Mouse (Mus musculus) cerebellum, postnatal 25 days (tissue): Measurements from ENCODE around the gene Arnt2.

ENCODE experiments used
- DNase-seq, 2 experiments: peaks; one replicate each; pipeline ENCODE4 v3.0.0; 2021; ENCODE audit warnings: mixed read lengths in 2 of 2

Gene Arnt2

GRCm38 (mm10) chr7:84284974-84285373, 125.0 kb downstream of the Arnt2 start:
- no peak for DNase-seq

DNA sequence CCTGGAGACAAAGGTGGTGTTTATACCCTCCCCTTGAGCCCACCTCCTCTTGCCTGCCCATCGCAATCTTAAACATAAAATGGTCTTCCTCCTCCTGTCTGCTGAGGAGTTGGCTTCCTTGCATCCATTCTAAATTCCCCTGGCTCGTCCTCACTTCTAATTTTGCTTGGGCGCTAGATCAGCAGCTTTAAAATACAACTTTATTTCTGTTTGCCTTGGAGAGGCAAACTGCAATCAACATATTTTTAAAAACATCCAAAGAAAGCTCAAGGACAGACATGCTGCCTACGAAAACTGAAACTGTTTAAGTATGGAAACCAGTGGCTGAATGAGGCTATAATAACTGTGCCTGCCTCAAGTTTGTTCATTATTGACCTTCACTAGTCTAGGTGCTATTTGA, 127.7 kb downstream of the Arnt2 start:
- no peak for DNase-seq

GRCm38 (mm10) chr7:84279231-84279630, 130.7 kb downstream of the Arnt2 start:
- no peak for DNase-seq

- no peak for DNase-seq
Measured at GRCm38 (mm10) chr7:84275312-84275711, 134.7 kb downstream of the Arnt2 start.

DNA sequence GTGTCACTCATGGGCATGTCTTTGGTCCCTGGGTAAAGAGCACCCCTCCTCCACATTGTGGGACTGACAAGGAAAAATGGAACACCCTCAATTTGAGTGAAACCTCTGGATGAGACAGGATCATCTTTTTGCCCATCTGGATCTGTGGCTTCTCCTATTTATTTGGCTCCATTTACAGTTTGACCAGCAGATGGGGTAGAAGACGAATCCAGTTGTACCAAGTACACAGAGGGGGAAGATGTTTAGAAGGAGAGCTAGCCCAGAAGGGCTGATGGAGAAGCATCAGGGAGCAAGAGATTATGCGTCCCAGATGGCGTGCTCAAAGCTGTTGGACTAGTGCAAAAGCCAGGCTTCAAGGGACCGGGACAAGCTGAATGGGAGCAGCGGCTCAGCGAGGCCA, 136.0 kb downstream of the Arnt2 start:
- DNase-seq = no peak

DNA sequence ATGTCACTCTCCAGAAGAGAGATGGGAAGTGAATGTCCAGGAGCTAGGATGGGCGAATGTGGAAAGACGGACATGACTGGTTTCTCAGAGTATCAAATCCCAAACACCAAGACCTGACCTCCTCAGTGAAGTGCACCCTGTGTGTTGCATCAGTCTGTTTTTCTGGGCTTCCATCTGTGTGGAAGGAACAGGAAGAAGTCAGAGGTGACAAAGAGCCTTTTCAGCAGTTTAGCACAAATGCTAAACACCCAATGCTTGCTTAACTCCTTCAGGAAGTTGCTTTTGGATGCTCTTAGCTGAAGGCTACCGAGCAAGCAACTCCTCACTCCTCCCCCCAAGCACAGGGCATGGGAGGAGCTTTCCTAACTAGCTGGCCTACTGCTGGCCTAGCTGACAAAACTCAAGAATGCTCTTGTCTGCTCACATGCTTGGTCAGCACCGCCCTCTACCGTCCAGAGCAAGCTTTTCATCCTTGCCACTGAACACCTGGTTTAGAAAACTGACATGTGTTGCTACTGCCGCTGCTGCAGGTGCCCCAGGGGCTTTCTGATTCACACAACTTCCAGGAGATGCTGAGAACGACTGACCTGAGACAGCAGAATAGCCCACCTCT, 137.7 kb downstream of the Arnt2 start:
- DNase-seq = peak; percentile 82 to 87

- DNase-seq = no peak
Measured at GRCm38 (mm10) chr7:84271429-84271828, 138.5 kb downstream of the Arnt2 start.

- DNase-seq = no peak
Measured at GRCm38 (mm10) chr7:84263466-84263865, 146.5 kb downstream of the Arnt2 start.

DNA sequence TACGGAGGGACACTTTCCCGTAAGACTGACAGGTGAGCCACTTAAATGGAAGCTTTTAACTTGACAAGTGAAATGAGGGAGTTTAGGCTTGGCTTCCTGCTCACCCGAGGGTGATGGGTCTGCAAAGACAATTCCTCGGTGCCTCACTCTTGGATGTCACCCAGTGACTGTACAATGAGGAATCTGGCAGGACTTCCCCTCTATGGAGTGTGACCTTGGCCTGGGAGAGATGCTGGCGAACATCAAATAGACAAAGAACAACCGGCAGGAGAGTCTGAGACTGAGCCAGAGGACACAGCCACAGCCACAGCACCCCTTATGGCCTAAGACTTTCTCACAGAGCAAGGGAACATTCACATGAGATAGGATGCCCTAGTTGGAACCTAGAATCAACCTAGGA, 148.6 kb downstream of the Arnt2 start:
- peak in 1 of 2 experiments; percentile 15 for DNase-seq

- DNase-seq = peak; percentile 34 to 51
Measured at GRCm38 (mm10) chr7:84260401-84260800, 149.6 kb downstream of the Arnt2 start.

GRCm38 (mm10) chr7:84259309-84259985, 150.5 kb downstream of the Arnt2 start:
- DNase-seq = no peak

DNA sequence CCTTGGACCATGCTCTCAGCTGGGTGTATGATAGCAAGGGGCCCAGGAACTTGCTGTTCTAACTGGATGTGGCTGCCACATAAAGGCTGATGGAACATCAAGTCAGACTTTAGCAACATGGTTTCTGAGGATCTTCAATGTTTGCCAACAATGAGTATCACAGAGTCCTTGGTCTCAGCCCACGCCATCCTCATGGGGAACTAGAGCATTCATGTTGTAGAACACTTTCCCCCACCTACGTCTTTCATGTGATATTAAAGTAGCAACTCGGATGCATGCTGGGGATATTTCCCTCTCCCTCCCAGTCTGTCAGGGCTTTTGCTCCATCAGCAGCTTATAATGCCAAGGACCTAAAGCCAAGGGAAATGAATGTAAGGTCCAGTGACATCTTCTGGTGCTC, 153.3 kb downstream of the Arnt2 start:
- DNase-seq = no peak

GRCm38 (mm10) chr7:84256245-84256644, 153.7 kb downstream of the Arnt2 start:
- no peak for DNase-seq

DNA sequence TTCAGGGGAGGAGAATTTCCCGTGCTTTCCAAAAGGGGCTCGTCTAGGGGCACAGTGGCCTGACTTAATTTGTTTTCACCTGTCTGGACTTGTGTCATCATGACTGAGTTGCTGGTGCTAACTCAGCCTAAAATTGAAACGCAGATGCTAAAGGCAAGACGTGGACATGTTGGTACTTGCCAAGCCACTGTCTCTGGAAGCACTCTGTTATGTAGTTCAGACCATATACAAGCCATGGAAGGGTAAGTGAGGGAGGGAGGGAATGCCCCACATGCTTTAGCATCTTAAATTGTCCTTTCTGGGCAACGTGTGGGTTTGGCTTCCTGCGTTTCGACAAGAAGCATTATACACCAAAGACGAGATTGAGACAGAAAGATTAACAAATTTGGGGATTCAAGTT, 155.1 kb downstream of the Arnt2 start:
- DNase-seq = no peak

DNA sequence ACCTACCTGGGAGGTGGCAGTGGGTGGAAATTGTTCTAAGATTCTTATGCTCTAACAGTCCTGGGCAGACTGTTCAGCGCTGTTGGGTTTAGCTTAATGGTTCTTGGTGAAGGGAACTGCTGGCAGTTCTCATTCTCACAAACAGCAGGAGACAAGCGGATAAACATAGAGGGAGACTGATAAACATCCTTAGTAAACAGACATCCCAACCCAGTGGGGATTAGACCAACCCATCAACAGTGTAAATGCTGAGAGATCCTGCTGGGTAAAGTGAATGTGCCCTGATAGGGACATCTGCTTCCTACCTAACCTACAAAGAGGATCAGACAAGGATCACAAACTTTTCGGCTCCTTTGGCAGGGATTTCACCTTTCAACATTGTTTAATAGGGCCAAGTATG, 155.7 kb downstream of the Arnt2 start:
- DNase-seq = no peak

- no peak for DNase-seq
Measured at GRCm38 (mm10) chr7:84251667-84252066, 158.3 kb downstream of the Arnt2 start.

DNA sequence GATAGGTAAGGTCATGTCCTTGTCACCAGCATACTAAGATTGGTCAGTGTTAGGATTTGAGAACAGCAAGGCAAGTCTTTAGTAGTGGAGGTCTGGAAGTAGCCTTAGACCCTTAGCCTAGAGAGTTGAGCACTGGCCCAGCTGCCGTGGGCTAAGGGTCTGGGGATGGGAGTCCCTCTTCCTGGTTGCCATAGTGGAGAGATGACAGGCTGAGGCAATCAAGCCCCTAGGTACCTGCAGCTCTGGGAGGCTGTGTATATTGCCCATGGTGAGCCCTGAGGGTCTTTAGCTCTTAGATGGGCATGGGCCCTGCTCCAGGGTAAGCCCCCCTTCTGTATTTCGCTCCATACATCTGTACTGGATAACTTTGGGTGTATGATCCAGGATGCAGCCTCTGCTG, 159.2 kb downstream of the Arnt2 start:
- no peak for DNase-seq

DNA sequence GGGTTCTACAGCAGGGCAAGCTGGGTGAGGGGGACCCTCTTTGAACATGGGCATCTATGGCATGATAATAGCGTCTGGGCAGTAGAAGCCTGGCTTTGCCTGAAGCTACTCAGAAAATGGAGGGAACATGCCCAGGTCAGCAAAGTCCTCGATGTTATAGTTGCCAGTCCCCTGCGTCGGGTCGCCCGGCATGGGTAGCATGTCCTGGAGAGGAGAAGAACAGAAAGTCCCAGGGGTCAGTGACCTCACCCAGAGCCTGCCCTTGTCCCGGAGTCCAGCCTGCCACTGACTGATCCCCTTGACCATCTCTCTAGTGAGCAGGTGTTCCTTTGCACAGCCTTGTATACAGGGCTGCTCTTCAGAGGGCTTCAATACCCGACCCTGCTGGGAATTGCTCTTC, 160.0 kb downstream of the Arnt2 start:
- DNase-seq = no peak

DNA sequence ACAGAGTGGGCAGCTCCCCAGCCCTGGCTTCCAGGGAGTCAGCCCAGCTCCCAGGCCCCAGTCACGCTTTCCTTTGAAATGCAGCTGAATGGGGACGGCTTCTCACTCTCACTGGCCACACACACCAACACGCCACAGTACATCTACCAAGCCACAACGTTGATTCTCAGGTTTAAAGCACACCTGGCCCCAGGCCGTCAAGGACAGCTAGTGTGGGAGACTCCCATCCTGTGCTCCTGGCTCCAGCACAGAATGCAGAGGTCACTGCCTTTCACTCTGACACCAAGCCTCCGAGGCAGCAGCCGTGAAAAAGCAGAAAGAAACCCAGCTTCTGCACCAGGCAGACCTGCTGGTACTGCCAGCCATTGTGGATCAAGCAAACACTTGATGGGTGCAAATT, 160.6 kb downstream of the Arnt2 start:
- no peak for DNase-seq

DNA sequence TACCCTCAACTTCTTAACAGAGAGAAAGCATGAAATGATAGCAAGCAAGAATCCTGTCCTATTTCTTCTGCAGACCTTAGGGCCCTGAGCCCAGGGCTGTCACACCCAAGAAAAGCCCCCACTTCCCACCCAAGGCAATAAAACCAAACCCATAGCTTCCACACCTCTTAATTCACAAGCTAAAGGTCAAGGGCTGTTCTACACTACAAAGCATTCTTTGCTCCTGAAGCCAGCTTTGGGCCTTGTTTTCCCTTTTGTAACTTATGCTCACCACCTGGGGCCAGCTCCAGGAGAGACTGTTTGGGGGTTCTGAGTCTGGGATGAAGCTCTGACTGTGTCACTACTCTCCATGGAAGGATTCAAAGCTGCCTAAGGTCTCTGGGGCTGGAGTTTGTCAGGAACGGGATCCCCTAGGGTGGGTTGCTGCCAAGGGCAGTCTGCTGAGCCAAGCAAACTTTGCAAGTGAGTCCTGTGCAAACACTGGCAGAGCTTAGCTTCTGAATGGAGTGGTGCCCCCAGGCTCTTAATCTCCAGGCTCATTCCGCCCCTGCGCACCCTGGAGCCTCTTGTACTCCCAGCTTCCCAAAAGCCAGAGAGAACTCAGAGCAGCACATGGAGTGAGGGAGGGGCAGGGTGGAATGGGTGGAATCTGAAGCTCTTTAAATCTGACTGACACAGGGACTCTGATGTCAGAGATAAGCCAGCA, 161.9 kb downstream of the Arnt2 start:
- no peak for DNase-seq

DNA sequence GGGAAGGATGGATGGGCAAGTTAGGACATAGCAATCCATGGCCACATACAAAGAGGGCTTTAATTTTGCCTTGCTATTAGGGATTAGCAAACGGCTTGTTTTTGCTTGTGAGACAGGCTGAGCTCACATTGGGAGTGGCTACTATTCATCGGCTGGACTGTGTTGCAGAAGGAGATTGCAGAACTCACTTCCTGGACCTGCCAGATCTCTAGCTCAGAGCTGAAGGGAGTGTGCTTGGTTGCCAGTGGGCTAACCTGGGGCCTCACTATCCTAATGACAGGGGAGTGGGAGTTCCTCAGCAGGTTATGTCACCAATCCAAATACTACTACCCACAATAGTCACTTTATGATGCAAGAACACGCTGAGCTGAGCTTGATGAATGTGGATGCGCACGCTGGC, 163.1 kb downstream of the Arnt2 start:
- no peak for DNase-seq

- no peak for DNase-seq
Measured at GRCm38 (mm10) chr7:84246093-84246492, 163.9 kb downstream of the Arnt2 start.

GRCm38 (mm10) chr7:84240406-84240805, 169.6 kb downstream of the Arnt2 start:
- DNase-seq = no peak

DNA sequence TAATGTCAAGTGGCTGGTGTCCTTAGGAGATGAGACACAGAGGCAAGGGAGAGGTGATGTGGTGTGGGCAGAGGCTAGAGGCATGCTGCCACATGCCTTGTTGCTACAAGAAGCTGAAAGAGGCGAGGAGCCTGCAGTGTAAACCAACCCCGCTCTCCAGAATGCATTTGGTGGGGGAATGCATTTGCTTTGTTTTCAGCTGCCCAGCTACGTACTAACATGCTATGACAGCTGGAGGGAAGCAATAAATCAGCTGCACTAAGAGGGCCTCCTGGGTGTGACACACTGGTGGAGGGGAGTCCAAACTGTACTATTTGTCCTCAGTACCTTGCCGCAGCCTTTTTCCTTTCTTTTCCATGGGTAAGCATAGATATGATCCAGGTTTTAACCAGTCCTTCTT, 172.3 kb downstream of the Arnt2 start:
- DNase-seq = no peak
